Mouse (Mus musculus) liver, embryonic 13.5 days (tissue): ENCODE measurements around the gene Gm7735. TPM values are rescaled to one million over a fixed set of nuclear protein-coding genes. Genes with fewer than 3 reads are reported as not detected.
"Not testable (repeated sequence)": the region's sequence is repeated elsewhere in the genome, so short reads cannot be mapped to it uniquely, and the experiment has no call there.

Experiments used
- ATAC-seq: fragments of 200-750 bp; cut with Nextera tagmentation; 2 replicates; pipeline ENCODE4 v1.8.0; 2017; ENCODE audit warnings: low read depth, mild to moderate bottlenecking, moderate number of reproducible peaks, moderate library complexity
- DNase-seq: peaks from one replicate; pipeline ENCODE4 v3.0.0; 2022
- H3K27ac ChIP-seq: fragments of 300-500 bp; sonication (generic); 2 replicates; pipeline ENCODE4 v1.5.1; 2015; ENCODE audit warnings: moderate library complexity, mild to moderate bottlenecking, inconsistent platforms
- H3K27me3 ChIP-seq: fragments of 300-500 bp; sonication (generic); 2 replicates; pipeline ENCODE4 v1.6.1; 2015; ENCODE audit warnings: mild to moderate bottlenecking, inconsistent platforms
- H3K36me3 ChIP-seq: fragments of 300-500 bp; sonication (generic); 2 replicates; pipeline ENCODE4 v1.6.1; 2015; ENCODE audit warnings: mild to moderate bottlenecking, inconsistent platforms
- H3K4me1 ChIP-seq: fragments of 300-500 bp; sonication (generic); replicated peaks from 2 replicates; pipeline ENCODE4 v1.6.1; 2015; ENCODE audit warnings: inconsistent platforms
- H3K4me2 ChIP-seq: fragments of 300-500 bp; sonication (generic); 2 replicates; pipeline ENCODE4 v1.6.1; 2015; ENCODE audit warnings: inconsistent platforms, mild to moderate bottlenecking, moderate library complexity
- H3K4me3 ChIP-seq: fragments of 300-500 bp; sonication (generic); replicated peaks from 2 replicates; pipeline ENCODE4 v1.5.1; 2015; ENCODE audit warnings: mild to moderate bottlenecking, inconsistent platforms
- H3K9ac ChIP-seq: fragments of 300-500 bp; sonication (generic); 2 replicates; pipeline ENCODE4 v1.6.1; 2015; ENCODE audit warnings: mild to moderate bottlenecking, inconsistent platforms
- H3K9me3 ChIP-seq: fragments of 300-500 bp; sonication (generic); replicated peaks from 2 replicates; pipeline ENCODE4 v1.6.1; 2016; ENCODE audit warnings: inconsistent platforms
- WGBS: fragments of 180-500 bp; shearing (Covaris S2); methylation state at CpG from one replicate; pipeline ENCODE4 v1.1.7; 2015; ENCODE audit not compliant: insufficient replicate concordance; 5-methylcytosine and 5-hydroxymethylcytosine counted together
- polyA plus RNA-seq: library from polyadenylated mRNA; unstranded; fragments of >200 nt; fragmentation: Nextera tagmentation; extraction: Ambion mirVana; gene quantifications from 2 replicates; pipeline ENCODE4 v1.2.1, GENCODE M21; 2015

Gene Gm7735
- not detected in 2 replicates for polyA plus RNA-seq

DNA sequence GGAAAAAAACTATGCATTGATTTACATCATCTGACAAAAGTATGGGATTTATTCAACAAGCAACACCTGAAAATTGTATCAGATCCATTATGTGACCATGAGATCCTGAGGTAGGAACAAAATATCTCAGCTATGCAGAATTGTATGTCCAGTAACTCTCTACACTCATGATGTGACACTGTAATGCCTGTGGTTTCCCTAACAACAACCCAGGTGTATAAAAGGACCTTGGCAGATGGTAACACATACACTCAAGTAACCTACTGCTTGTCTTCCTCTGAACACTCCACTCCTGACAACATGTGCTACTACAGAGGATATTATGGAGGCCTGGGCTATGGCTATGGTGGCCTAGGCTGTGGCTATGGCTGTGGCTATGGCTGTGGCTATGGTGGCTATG is at the start of gene Gm7735:
Gm7735 (plus strand) TSS at position 301 of the 400 bp plus-strand sequence.
- H3K36me3 ChIP-seq, H3K4me1 ChIP-seq, H3K9ac ChIP-seq, H3K27ac ChIP-seq, ATAC-seq, DNase-seq, H3K27me3 ChIP-seq, H3K4me2 ChIP-seq, H3K4me3 ChIP-seq, H3K9me3 ChIP-seq: not testable (repeated sequence)

DNA sequence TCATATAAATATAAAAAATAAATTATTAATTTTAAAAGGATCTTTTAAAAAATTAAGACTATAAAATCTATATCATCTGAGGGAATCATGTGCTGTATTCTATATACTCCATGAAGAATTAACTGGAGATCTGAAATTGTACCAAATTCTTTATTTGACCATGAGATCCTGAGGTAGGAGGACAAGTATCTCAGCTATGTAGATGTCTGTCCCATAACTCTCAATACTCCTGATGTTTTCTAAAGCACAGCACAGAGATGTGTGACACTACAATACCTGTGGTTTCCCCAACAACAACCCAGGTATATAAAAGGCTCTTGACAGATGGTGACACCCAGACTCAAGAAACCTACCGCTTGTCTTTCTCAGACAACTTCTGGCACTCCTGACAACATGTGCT is 28.7 kb upstream of the Gm7735 start, which contains the start of gene Gm6358:
Gm6358 (plus strand) TSS at position 301 of the 400 bp plus-strand sequence.
- H3K4me2 ChIP-seq: no peak within 1 kb of the TSS
- H3K27me3 ChIP-seq: no peaks in the 10 kb centered on the region
- no peak for ATAC-seq
- no peaks in the 10 kb centered on the region for H3K36me3 ChIP-seq
- no peaks in the 10 kb centered on the region; the same call in 1 of the 2 replicates for H3K9me3 ChIP-seq
- no peak for DNase-seq
- no peak within 1 kb of the TSS for H3K9ac ChIP-seq
- WGBS: 76% methylated on average over 1 of the region's 1 CpGs
- H3K27ac ChIP-seq: no peak within 1 kb of the TSS
- H3K4me1 ChIP-seq: no peaks in the 10 kb centered on the region
- H3K4me3 ChIP-seq: no peak within 1 kb of the TSS

- H3K27ac ChIP-seq: no peak within 1 kb of the TSS
- 86% methylated on average over 1 of the region's 1 CpGs for WGBS
- no peak for ATAC-seq
Measured at GRCm38 (mm10) chr16:89150786-89151185, 18.5 kb upstream of the Gm7735 start, which contains the start of gene Gm10061. Gm10061 (plus strand) TSS chr16:89151086.

DNA sequence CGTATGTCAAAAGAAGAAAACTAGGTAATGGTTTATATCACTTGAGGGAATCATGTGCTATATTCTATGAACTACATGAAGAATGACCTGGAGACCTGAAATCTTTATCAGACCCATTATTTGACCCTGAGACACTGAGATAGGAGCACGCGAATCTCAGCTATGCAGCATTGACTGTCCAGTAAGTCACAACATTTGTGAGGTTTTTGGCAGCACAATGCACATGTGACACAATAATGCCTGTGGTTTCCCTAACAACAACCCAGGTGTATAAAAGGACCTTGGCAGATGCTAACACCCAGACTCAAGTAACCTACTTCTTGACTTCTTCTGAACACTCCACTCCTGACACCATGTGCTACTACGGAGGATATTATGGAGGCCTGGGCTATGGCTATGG is 11.6 kb upstream of the Gm7735 start, which contains the start of gene Gm9789:
Gm9789 (plus strand) TSS at position 301 of the 400 bp plus-strand sequence.
- no peak within 1 kb of the TSS for H3K9ac ChIP-seq
- no peak for DNase-seq
- ATAC-seq: no peak
- no peak within 1 kb of the TSS for H3K27ac ChIP-seq
- no peaks in the 10 kb centered on the region for H3K4me1 ChIP-seq
- WGBS: 64% methylated on average over 4 of the region's 4 CpGs
- no peak within 1 kb of the TSS for H3K4me3 ChIP-seq
- peaks cover 12% of the 10 kb centered on the region for H3K9me3 ChIP-seq
- no peaks in the 10 kb centered on the region for H3K36me3 ChIP-seq
- no peak within 1 kb of the TSS for H3K4me2 ChIP-seq
- H3K27me3 ChIP-seq: no peaks in the 10 kb centered on the region

More at GRCm38 (mm10) chr16:89150786-89151185, 18.5 kb upstream of the Gm7735 start, which contains the start of gene Gm10061:
- Histone ChIP-seq H3K36me3 (no peaks in the 10 kb centered on the region), H3K9ac (no peak within 1 kb of the TSS), H3K27me3 (no peaks in the 10 kb centered on the region), H3K4me3 (no peak within 1 kb of the TSS), H3K4me1 (no peaks in the 10 kb centered on the region), H3K9me3 (peaks cover 5% of the 10 kb centered on the region; the same call in 1 of the 2 replicates), H3K4me2 (no peak within 1 kb of the TSS)
- DNase-seq: no peak

DNA sequence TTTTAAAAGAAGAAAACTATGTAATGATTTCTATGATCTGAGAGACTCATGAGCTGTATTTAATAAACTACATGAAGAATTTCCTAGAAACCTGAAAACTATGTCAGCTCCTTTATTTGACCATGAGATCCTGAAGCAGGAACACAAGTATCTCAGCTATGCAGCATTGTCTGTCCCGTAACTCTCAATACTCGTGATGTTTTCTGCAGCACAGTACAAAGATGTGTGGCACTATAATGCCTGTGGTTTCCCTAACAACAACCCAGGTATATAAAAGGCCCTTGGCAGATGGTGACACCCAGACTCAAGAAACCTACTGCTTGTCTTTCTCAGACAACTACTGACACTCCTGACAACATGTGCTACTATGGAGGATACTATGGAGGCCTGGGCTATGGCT is 5.1 kb downstream of the Gm7735 start, which contains the start of gene 1110057P08Rik:
1110057P08Rik (plus strand) TSS at position 301 of the 400 bp plus-strand sequence.
- no peak within 1 kb of the TSS for H3K4me2 ChIP-seq
- ATAC-seq: no peak
- no peak within 1 kb of the TSS for H3K4me3 ChIP-seq
- no peak for DNase-seq
- no peaks in the 10 kb centered on the region for H3K27me3 ChIP-seq
- 60% methylated on average over 2 of the region's 2 CpGs for whole genome bisulfite sequencing
- H3K9me3 ChIP-seq: no peaks in the 10 kb centered on the region
- H3K4me1 ChIP-seq: no peaks in the 10 kb centered on the region
- H3K36me3 ChIP-seq: no peaks in the 10 kb centered on the region
- H3K27ac ChIP-seq: no peak within 1 kb of the TSS
- H3K9ac ChIP-seq: no peak within 1 kb of the TSS

- no peak overlapping the region for H3K9ac ChIP-seq
- H3K27ac ChIP-seq: no peak overlapping the region
- no peak overlapping the region for H3K4me3 ChIP-seq
- 54% methylated on average over 4 of the region's 4 CpGs for WGBS
- H3K4me2 ChIP-seq: no peak overlapping the region
- H3K36me3 ChIP-seq: no peaks in the 10 kb centered on the region
- H3K4me1 ChIP-seq: no peaks in the 10 kb centered on the region
- no peak for ATAC-seq
- DNase-seq: no peak
- no peaks in the 10 kb centered on the region for H3K27me3 ChIP-seq
- 0 out of 2 replicates have a peak, but pooled peaks cover 4% of the 10 kb centered on the region for H3K9me3 ChIP-seq
Measured at GRCm38 (mm10) chr16:89188621-89189020, 19.3 kb downstream of the Gm7735 start.

DNA sequence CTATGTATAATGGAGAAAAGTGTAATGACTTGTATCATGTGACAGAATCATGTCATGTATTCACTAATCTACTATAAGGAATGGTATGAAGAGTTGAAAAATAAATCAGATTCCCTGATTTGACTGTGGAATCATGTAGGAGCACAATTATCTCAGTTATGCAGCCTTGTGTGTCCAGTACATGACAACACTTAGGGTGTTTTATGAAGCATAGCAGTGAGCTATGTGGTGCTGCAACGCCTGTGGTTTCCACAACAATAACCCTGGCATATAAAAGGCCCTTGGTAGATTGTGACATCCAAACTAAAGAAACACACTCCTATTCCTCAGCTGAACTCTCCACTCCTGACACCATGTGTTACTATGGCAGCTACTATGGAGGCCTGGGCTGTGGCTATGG is 36.3 kb downstream of the Gm7735 start, which contains the start of gene Krtap20-2:
Krtap20-2 (plus strand) TSS at position 301 of the 400 bp plus-strand sequence.
- no peak within 1 kb of the TSS for H3K4me3 ChIP-seq
- H3K4me2 ChIP-seq: no peak within 1 kb of the TSS
- H3K9me3 ChIP-seq: no peaks in the 10 kb centered on the region
- 32% methylated on average over 1 of the region's 1 CpGs for WGBS
- ATAC-seq (no peak), DNase-seq (no peak)
- no peak within 1 kb of the TSS for H3K27ac ChIP-seq
- H3K27me3 ChIP-seq: no peaks in the 10 kb centered on the region
- H3K36me3 ChIP-seq: no peaks in the 10 kb centered on the region
- no peaks in the 10 kb centered on the region for H3K4me1 ChIP-seq
- no peak within 1 kb of the TSS for H3K9ac ChIP-seq

Other genes with a start within 250 kb of the Gm7735 start
- not detected in 2 replicates for gene Krtap19-9b, start 237.2 kb upstream of the Gm7735 start, polyA plus RNA-seq
- not detected in 2 replicates for gene Krtap16-3, start 206.6 kb upstream of the Gm7735 start, polyA plus RNA-seq
- not detected in 2 replicates for gene Krtap22-2, start 158.7 kb upstream of the Gm7735 start, polyA plus RNA-seq
- not detected in 2 replicates for gene Gm10229, start 154.2 kb upstream of the Gm7735 start, polyA plus RNA-seq
- gene Krtap6-1, start 137.8 kb upstream of the Gm7735 start, polyA plus RNA-seq: not detected in 2 replicates
- not detected in 2 replicates for gene Gm10228, start 128.0 kb upstream of the Gm7735 start, polyA plus RNA-seq
- not detected in 2 replicates for gene Krtap6-5, start 121.6 kb upstream of the Gm7735 start, polyA plus RNA-seq
- not detected in 2 replicates for gene 1110025L11Rik, start 105.5 kb upstream of the Gm7735 start, polyA plus RNA-seq
- gene Krtap6-3, start 85.5 kb upstream of the Gm7735 start, polyA plus RNA-seq: not detected in 2 replicates
- not detected in 2 replicates for gene Gm6358, start 28.6 kb upstream of the Gm7735 start, polyA plus RNA-seq
- gene Gm10061, start 18.4 kb upstream of the Gm7735 start, polyA plus RNA-seq: not detected in 2 replicates
- not detected in 2 replicates for gene Gm9789, start 11.5 kb upstream of the Gm7735 start, polyA plus RNA-seq
- gene 1110057P08Rik, start 5.2 kb downstream of the Gm7735 start, polyA plus RNA-seq: not detected in 2 replicates
- not detected in 2 replicates for gene Krtap20-2, start 36.4 kb downstream of the Gm7735 start, polyA plus RNA-seq
- gene Krtap21-1, start 234.4 kb downstream of the Gm7735 start, polyA plus RNA-seq: not detected in 2 replicates